Mouse (Mus musculus) liver, embryonic 12.5 days (tissue): ENCODE measurements around the gene Ezh1. TPM values are rescaled to one million over a fixed set of nuclear protein-coding genes. Genes with fewer than 3 reads are reported as not detected.

ENCODE experiments used
- ATAC-seq: fragments of 200-750 bp; cut with Nextera tagmentation; 2 replicates; pipeline ENCODE4 v1.8.0; 2017; ENCODE audit warnings: moderate number of reproducible peaks, mild to moderate bottlenecking, moderate library complexity
- H3K27ac ChIP-seq: fragments of 300-500 bp; sonication (generic); 2 replicates; pipeline ENCODE4 v1.5.1; 2016; ENCODE audit warnings: mild to moderate bottlenecking
- H3K27me3 ChIP-seq: fragments of 300-500 bp; sonication (generic); replicated peaks from 2 replicates; pipeline ENCODE4 v1.6.1; 2016; ENCODE audit warnings: mild to moderate bottlenecking, moderate library complexity
- H3K36me3 ChIP-seq: fragments of 300-500 bp; sonication (generic); 2 replicates; pipeline ENCODE4 v1.6.1; 2016; ENCODE audit warnings: mild to moderate bottlenecking, moderate library complexity
- H3K4me1 ChIP-seq: fragments of 300-500 bp; sonication (generic); 2 replicates; pipeline ENCODE4 v1.6.1; 2016
- H3K4me2 ChIP-seq: fragments of 300-500 bp; sonication (generic); 2 replicates; pipeline ENCODE4 v1.6.1; 2016; ENCODE audit warnings: mild to moderate bottlenecking, moderate library complexity
- H3K4me3 ChIP-seq: fragments of 300-500 bp; sonication (generic); 2 replicates; pipeline ENCODE4 v1.5.1; 2016; ENCODE audit warnings: mild to moderate bottlenecking, moderate library complexity
- H3K9ac ChIP-seq: fragments of 300-500 bp; sonication (generic); 2 replicates; pipeline ENCODE4 v1.6.1; 2016; ENCODE audit warnings: mild to moderate bottlenecking, moderate library complexity
- H3K9me3 ChIP-seq: fragments of 300-500 bp; sonication (generic); replicated peaks from 2 replicates; pipeline ENCODE4 v1.6.1; 2016; ENCODE audit warnings: mild to moderate bottlenecking, moderate library complexity
- WGBS: fragments of 180-500 bp; shearing (Covaris S2); methylation state at CpG from one replicate; pipeline ENCODE4 v1.1.7; 2016; ENCODE audit not compliant: insufficient replicate concordance; 5-methylcytosine and 5-hydroxymethylcytosine counted together
- polyA plus RNA-seq: library from polyadenylated mRNA; unstranded; fragments of >200 nt; fragmentation: Nextera tagmentation; extraction: Ambion mirVana; gene quantifications from 2 replicates; pipeline ENCODE4 v1.2.1, GENCODE M21; 2016

Gene Ezh1
- polyA plus RNA-seq, 1 experiment from 2014 or later, result 9.8 TPM

DNA sequence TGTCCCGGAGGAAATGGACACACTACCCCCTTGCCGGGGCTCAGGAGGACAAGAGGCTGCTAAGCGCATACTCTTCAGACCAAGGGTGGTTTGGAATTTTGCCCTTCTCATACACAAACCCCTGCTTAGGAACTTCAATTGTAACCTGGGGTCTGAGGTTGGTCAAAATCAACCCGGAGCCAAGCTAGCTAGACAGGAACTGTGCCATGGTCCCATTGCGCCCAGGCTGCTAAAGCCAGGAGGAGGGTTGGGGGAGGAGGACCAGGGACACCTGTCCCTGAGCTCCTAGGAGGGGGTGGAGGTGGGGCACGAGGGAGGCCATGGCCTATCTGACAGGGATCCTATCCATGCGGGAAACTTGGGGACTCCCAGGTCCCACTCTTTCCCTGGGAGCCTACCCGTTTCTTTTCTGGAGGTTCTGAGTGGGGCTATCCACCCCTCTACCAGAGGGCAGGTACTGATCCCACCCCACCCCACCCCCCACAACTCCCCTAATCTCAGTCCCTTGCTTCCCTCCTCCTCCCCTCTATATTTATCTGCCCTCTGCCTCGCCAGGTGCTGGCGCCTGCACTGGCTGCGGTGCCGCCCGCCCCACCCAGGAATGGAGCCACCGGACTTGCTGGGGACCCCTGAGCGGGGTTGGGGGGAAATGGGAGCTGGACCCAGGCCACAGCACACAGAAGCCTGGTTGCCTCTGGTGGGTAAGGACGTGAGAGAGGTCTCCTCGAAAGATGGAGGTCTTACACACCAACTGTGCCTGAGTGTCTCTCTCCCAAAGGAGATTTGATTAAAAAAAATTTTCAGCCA lies 56.8 kb downstream of the Ezh1 start:
- Histone ChIP-seq H3K4me3 (peak overlapping the region; percentile 55), H3K4me2 (peak overlapping the region; percentile 68), H3K36me3 (peaks cover 9% of the 10 kb centered on the region; the same call in 1 of the 2 replicates), H3K9ac (peak overlapping the region; percentile 47; the same call in 1 of the 2 replicates), H3K4me1 (peaks cover 73% of the 10 kb centered on the region), H3K9me3 (no peaks in the 10 kb centered on the region), H3K27ac (no peak overlapping the region), H3K27me3 (peaks cover 100% of the 10 kb centered on the region)
- no peak for ATAC-seq
- 12% methylated on average over 17 of the region's 17 CpGs for WGBS

- peaks cover 100% of the 10 kb centered on the region for H3K27me3 ChIP-seq
- no peak overlapping the region for H3K9ac ChIP-seq
- peaks cover 9% of the 10 kb centered on the region; the same call in 1 of the 2 replicates for H3K36me3 ChIP-seq
- no peak overlapping the region for H3K4me3 ChIP-seq
- no peak for ATAC-seq
- H3K9me3 ChIP-seq, result no peaks in the 10 kb centered on the region
- 29% methylated on average over 18 of the region's 18 CpGs for WGBS
- H3K4me1 ChIP-seq, result peaks cover 74% of the 10 kb centered on the region
- no peak overlapping the region for H3K4me2 ChIP-seq
- H3K27ac ChIP-seq, result no peak overlapping the region
Observed at GRCm38 (mm10) chr11:101168301-101168980, 57.8 kb downstream of the Ezh1 start.

- Histone ChIP-seq H3K4me3 (no peak overlapping the region), H3K27me3 (peaks cover 100% of the 10 kb centered on the region), H3K4me1 (peaks cover 70% of the 10 kb centered on the region), H3K27ac (no peak overlapping the region), H3K9ac (no peak overlapping the region), H3K9me3 (no peaks in the 10 kb centered on the region), H3K36me3 (peaks cover 9% of the 10 kb centered on the region; the same call in 1 of the 2 replicates), H3K4me2 (no peak overlapping the region)
- no peak for ATAC-seq
- WGBS, result 30% methylated on average over 8 of the region's 8 CpGs
Observed at GRCm38 (mm10) chr11:101167963-101168300, 58.3 kb downstream of the Ezh1 start.

- no peak for ATAC-seq
- Histone ChIP-seq H3K36me3 (peaks cover 9% of the 10 kb centered on the region; the same call in 1 of the 2 replicates), H3K9ac (no peak overlapping the region), H3K4me1 (peaks cover 67% of the 10 kb centered on the region), H3K27ac (no peak overlapping the region), H3K27me3 (peaks cover 100% of the 10 kb centered on the region), H3K9me3 (no peaks in the 10 kb centered on the region), H3K4me3 (no peak overlapping the region), H3K4me2 (no peak overlapping the region)
- WGBS, result 36% methylated on average over 19 of the region's 19 CpGs
Observed at GRCm38 (mm10) chr11:101167211-101167962, 58.9 kb downstream of the Ezh1 start.

- Histone ChIP-seq H3K9me3 (no peaks in the 10 kb centered on the region), H3K27ac (no peak overlapping the region), H3K9ac (no peak overlapping the region), H3K4me1 (peaks cover 56% of the 10 kb centered on the region), H3K27me3 (peaks cover 100% of the 10 kb centered on the region), H3K36me3 (peaks cover 13% of the 10 kb centered on the region; the same call in 1 of the 2 replicates), H3K4me2 (no peak overlapping the region), H3K4me3 (no peak overlapping the region)
- WGBS, result 49% methylated on average over 14 of the region's 14 CpGs
- no peak for ATAC-seq
Observed at GRCm38 (mm10) chr11:101166357-101166756, 59.9 kb downstream of the Ezh1 start.

DNA sequence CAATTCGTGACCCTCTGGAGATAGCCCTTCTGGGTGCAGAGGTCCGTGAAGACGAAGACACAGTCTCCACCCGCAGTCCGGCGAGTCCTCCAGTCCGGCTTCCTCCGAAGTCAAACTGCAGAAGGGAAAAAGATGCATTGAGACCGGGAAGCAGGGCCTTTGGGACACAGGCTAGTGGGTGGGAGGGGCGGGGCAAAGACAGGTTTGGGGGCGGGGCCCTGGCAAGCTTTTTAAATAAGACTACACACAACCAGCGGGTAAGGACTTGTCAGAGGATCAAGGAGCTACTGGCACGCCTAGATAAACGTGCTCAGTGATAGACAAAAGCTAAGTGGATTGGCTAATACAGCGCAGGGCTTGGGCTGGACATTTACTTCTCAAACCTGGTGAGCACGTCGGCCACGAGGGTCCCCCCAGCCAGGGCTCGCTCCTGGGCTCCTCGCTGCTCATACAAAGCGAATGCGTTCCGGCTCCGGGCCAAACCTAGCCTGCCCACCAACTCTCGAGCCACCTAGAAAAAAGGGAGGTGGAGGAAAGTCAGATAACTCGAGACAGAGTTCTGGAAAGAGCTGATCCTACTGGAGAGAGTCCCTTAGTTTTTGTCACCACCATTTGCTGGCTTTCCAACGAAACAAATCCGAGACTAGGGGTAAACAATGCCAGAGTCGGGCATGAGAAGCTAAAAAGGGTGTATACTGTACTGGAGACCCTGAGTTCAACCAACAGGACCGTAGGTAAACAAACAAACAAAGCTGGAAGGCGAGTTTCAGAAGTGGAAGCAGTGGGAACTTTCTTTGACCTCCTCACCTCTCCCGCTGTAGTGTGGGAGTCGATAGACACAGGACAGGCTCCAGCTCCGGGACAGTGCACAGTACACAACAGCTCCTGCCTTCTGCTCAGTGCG lies 61.3 kb downstream of the Ezh1 start:
- H3K4me2 ChIP-seq, result peak overlapping the region; percentile 57
- H3K27me3 ChIP-seq, result peaks cover 98% of the 10 kb centered on the region
- H3K4me3 ChIP-seq, result no peak overlapping the region
- H3K4me1 ChIP-seq, result peaks cover 44% of the 10 kb centered on the region
- H3K9ac ChIP-seq, result no peak overlapping the region
- no peak overlapping the region for H3K27ac ChIP-seq
- no peaks in the 10 kb centered on the region for H3K9me3 ChIP-seq
- H3K36me3 ChIP-seq, result peaks cover 13% of the 10 kb centered on the region; the same call in 1 of the 2 replicates
- WGBS, result 19% methylated on average over 35 of the region's 35 CpGs
- peak; percentile 27; the same call in 1 of the 2 replicates for ATAC-seq

GRCm38 (mm10) chr11:101164351-101164665 lies 62.0 kb downstream of the Ezh1 start:
- WGBS, result 12% methylated on average over 21 of the region's 21 CpGs

DNA sequence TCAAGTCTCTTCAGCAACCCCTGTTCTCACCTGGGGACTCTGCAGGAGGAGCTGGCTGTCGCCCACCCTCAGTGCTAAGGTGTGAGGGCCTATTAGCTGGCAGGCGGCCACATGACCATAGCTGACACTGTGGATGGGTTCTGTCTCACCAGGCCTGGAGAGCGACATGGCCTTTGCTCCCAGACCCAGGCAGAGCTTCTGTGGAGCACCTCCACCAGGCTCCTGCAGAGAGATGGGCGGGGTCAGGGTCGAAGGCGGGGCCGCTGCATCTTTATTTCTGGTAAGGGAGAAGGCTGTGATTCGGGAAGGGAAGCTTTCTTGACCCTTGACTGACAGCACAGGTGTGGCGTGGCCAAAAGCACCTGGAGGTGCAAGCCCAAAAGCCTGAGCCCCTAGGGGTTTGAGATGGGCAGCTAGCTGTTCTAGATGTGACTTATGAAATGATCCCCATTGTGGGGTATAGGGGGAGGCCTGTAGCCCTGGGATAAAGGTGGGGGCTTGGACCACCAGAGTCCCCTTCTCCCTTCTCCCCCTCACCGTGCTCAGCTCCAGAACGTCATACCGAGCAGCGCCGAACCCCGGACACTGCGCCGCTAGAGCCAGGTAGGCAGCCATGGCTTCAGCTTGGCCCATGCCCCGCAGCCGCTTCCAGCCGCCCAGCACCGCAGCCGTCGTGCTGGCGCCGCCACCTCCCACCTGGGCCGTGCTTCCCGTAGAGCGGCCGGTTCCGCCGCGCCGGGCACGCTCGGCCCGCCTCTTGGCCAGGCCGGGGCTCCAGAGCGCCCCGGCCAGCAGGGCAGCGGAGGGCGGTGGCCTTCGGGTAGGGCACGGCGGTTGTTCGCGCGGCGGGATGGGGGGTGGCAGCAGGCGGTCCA lies 62.5 kb downstream of the Ezh1 start:
- H3K27ac ChIP-seq, result no peak overlapping the region
- peaks cover 13% of the 10 kb centered on the region; the same call in 1 of the 2 replicates for H3K36me3 ChIP-seq
- H3K9me3 ChIP-seq, result no peaks in the 10 kb centered on the region
- peaks cover 98% of the 10 kb centered on the region for H3K27me3 ChIP-seq
- H3K4me3 ChIP-seq, result peak overlapping the region; percentile 32
- 23% methylated on average over 49 of the region's 49 CpGs for WGBS
- peaks cover 34% of the 10 kb centered on the region for H3K4me1 ChIP-seq
- no peak for ATAC-seq
- peak overlapping the region; percentile 57 for H3K4me2 ChIP-seq
- H3K9ac ChIP-seq, result no peak overlapping the region

More at GRCm38 (mm10) chr11:101164351-101164665, 62.0 kb downstream of the Ezh1 start:
- Histone ChIP-seq H3K9ac (no peak overlapping the region), H3K4me3 (peak overlapping the region; percentile 32), H3K27ac (no peak overlapping the region), H3K36me3 (peaks cover 13% of the 10 kb centered on the region; the same call in 1 of the 2 replicates), H3K27me3 (peaks cover 98% of the 10 kb centered on the region), H3K9me3 (no peaks in the 10 kb centered on the region), H3K4me2 (peak overlapping the region; percentile 57), H3K4me1 (peaks cover 38% of the 10 kb centered on the region)
- ATAC-seq, result no peak

DNA sequence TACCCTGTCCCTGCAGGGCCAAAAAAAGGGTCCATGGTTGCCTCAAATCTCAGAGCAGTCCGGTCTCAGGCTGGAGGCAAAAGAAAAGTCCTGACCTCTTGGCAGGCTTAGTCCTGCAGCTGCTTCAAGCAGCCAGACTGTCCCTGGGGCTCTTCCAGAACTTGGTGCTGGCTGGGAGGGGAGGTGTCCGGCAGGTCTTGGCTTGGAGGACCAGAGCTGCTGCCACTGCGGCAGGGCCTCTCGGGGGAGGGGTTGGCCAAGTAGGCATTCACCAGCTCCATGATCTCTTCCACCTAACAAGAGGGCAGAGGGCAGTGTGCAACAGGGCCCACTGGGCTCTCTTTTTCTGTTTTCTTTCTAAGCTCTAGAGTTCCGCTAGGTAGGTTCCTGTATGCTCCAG lies 63.5 kb downstream of the Ezh1 start:
- H3K27me3 ChIP-seq, result peaks cover 98% of the 10 kb centered on the region
- no peak overlapping the region for H3K9ac ChIP-seq
- H3K27ac ChIP-seq, result no peak overlapping the region
- no peak overlapping the region for H3K4me3 ChIP-seq
- peaks cover 26% of the 10 kb centered on the region for H3K4me1 ChIP-seq
- ATAC-seq, result no peak
- no peak overlapping the region for H3K4me2 ChIP-seq
- WGBS, result 66% methylated on average over 5 of the region's 5 CpGs
- peaks cover 11% of the 10 kb centered on the region; the same call in 1 of the 2 replicates for H3K36me3 ChIP-seq
- no peaks in the 10 kb centered on the region for H3K9me3 ChIP-seq

GRCm38 (mm10) chr11:101162301-101162700 lies 64.0 kb downstream of the Ezh1 start:
- no peak overlapping the region for H3K27ac ChIP-seq
- H3K4me2 ChIP-seq, result no peak overlapping the region
- H3K4me1 ChIP-seq, result peaks cover 24% of the 10 kb centered on the region
- ATAC-seq, result no peak
- no peaks in the 10 kb centered on the region for H3K9me3 ChIP-seq
- peaks cover 98% of the 10 kb centered on the region for H3K27me3 ChIP-seq
- H3K4me3 ChIP-seq, result no peak overlapping the region
- WGBS, result 54% methylated on average over 5 of the region's 5 CpGs
- H3K9ac ChIP-seq, result no peak overlapping the region
- peaks cover 7% of the 10 kb centered on the region; the same call in 1 of the 2 replicates for H3K36me3 ChIP-seq
